Mouse (Mus musculus): ENCODE data around the gene Plcb4.

The Plcb4 gene

DNA sequence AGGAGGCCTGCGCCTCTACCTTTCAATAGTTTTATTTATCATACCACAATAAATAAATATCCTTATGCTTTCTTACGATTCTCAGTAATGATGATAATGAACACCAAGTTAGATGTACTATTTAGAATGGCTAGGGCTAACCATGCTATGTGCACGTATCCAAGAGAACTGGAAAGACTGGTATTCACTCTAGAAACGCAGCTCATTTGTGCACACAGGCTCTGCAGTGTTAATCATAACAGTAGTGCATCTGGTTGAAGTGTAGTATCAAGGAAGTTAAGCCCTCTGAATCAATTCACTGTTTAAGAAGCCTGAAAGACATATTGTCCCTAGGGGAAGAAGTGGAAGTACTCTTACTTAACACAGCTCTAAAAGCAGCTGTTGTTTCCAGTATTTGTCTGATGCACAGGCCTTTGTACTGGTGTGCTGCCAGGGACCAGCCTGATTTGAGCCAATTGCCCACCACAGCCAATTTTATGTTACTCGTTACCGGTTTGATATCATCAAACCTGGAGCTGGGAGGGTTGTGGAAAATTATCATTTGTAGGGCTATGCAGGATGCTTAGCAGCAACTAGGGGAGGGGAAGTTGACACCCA is 100.8 kb downstream of the Plcb4 start:
- DNase-seq (ENCODE audit: low spot score): no peak

DNA sequence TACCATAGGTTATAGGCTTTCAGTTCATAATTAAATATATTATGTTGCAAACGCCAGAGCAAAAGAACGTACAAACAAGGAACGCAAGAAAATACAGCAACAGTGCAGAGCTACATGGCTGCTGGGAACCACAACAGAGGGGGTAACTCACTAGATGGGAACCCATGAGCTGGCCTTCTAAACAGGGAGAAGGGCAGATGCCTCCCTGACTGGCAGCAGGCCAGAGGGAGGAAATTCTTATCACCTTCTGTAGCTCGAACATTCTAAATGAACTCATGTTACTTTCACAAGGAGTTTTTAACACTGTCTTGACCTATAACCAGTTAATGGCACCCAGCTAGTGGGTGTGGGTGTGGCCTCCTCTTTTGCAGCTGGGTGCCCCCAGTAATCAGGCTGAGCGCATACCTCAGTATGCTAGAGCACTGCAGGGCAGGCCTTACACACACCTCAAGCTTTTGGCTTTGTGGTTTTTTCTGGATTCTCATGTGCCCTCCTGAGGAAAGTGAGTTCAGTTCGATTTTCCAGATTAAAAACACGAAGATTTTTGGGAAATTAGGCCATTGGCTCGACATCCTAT is 102.5 kb downstream of the Plcb4 start:
- no peak for DNase-seq (ENCODE audit: low spot score)

DNA sequence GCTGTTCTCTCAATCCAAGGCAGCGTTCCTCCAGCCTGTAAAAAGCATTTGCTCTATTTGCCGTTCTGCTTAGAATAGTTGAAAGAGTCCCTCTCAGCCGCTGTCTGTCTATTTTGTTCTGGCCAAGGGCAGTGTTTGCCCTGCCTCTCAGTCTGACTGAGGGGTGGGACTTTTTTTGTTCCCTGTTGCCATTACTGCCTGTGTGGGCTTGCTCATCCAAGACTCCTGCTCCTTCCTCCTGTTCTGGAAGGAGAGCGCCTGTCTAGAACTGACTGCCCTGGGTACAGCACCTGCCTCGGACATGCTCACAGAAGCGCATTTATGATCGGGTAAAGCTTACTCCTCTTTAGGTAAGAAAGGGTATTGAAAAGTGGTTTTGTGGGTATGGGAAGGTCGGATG is 105.9 kb downstream of the Plcb4 start:
- no peak for DNase-seq (ENCODE audit: low spot score)

DNA sequence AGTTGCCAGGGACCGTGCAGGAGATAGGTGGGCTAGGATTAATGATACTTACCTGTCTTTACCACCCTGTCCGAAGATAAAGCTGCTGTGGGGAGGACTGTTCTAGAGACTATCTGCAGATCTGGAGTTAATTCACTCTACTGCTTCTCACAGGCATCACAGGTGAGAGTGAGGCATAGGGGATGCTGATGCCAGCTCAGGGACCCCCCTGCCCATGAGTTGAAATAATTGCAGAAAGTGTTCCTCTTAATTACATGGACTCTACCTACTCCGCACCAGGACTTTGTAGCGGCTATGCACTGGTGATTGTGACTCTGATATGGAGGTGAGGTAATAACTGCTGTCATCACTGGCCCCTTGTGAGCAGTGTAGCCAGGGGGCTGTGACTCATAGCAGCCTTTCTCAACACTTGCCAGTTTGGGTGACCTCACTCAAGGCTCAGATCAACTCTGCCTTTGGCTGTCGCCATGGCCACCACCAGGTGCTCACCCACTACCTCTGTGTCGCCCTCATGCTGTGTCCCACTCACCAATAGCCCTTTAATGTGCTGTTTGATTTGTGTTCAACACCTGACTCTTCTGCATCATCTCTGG is 107.8 kb downstream of the Plcb4 start:
- DNase-seq (ENCODE audit: low spot score): no peak

DNA sequence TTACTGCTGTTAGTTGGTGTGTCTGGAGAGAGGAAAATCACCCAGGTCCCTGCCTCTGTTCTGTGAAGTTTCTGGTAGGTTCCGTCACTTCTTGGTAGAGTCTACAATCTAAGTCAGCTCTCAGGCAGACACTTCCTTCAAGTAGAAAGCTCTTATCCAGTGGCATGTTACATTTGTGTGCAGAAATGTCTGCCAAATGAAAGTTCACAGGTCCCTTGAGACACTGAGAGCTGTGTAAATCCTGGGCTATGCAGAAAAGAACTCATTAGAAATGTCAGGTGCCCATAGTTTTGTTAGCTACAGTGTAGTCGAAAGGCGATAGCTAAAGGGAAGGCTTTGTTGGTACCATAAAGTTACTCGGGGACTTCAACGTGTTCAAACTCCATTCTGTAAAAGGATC is 108.7 kb downstream of the Plcb4 start:
- DNase-seq (ENCODE audit: low spot score): no peak

DNA sequence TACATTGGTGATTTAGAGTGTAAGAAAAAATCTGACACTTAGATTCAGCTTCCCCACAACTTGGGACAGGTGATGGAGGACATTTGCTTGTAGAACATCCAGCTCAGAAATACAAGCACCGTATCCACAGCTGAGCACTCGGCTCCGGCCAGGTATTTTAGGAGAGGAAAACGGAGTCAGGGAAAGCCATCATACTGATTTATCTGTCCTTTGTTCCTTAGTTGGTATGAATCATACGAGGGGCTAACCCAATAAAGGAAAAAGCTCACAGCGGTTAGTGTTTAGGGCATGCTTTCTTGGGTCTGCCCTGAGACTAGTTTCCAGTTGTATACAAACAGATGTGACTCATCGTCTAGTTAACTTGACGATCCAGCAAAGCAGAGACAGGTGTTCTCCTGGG is 110.9 kb downstream of the Plcb4 start:
- no peak for DNase-seq (ENCODE audit: low spot score)

DNA sequence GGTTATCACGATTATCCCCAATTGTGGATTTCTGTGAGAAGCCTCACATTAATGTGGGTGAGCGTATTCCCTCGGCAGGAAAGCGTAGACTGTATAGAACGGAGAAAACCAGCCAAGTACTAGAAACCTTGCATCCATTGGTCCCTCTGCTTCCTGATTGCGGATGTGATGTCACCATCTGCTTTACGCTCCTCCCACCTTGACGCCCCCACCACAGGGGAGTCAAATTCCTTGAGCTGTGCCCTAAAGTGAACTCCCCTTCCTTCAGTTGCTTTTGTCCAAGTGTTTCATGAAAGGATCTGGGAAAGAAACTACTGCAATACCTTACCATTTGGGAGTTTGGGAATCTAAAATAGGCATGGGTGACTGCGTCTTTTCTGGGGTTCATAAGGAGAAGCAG is 111.4 kb downstream of the Plcb4 start:
- DNase-seq (ENCODE audit: low spot score): no peak

DNA sequence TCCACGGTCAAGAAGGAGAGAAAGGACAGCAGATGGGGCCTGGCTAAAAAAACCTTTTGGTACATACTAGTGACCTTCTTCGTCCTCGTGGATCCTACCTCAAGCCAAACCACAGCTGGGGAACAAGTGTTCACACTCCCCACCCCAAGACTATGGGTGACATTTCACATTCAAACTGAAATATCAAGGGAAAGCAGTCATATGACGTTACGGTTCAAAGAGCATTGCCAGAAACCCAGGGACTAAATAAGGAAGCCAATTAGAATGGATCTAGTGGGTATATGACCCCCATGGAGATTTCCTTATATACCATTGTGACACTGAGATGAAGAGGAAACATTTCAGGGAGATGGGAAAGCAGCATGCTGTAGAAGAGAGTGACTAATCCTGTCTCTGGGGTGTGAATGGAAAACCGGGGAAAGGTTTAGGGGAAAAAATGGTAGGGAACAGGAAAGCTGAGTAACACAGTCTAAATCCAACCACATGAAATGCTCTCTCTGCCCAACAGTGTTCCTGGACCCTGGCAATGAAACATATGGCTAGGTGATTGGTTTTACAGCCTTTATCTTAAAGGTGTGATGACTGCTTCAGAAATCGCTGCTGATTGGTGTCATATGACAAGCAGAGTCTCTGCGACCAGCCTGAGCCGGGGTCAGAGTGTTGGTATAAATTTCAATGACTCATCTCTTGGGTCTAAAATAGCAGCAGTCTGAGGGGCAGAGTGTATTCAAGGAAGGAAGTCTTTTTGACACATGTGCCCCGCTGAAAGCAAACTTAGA is 114.6 kb downstream of the Plcb4 start:
- no peak for DNase-seq (ENCODE audit: low spot score)

DNA sequence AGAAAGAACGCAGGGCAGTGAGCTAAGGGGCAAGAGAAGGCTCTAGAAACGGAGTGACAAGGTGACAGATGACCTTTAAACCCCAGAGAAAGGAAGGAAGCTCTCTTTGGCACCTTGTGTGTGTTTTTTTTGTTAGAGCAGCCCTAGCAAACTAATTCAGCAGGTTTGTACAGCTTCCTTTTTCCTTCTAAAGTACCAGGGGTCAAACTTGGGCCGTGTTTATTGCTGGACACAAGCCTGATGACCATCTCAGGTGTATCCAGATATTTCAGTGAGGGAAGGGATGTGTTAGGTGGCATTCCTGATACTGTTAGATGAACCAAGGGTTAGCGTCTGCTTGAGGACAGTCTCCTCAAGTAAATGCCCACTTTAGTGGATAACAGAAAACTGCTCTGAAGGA is 116.2 kb downstream of the Plcb4 start:
- DNase-seq (ENCODE audit: low spot score): no peak

DNA sequence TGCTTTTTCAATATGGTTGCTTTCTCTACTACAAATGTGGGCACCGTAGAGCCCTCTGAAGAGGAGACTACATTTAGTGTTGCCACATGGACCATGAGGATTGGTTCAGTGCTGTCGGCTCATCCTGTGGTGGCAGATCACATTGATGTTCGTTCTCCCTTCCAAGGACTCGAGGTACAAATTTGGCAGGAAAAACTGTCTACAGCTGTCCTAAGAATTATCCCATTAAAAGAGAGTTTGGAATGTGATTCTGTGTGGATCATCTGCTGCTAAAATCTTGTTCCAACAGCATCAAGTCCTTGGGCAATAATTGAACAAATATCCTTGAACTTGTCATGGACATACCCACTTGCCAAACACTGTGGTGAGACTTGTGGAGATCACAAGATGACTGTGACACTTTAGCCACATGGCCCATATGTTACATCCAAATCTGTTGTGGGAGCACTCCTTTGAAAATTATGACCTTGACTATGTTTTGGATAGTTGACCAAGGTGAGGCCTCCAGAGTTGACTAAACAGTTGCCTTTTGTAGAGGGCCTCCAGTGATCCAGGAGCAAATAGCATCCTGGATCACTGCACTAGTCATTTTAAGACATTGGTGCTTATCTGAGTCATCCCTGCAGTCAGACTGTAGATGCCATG is 117.4 kb downstream of the Plcb4 start:
- DNase-seq (ENCODE audit: low spot score): no peak

DNA sequence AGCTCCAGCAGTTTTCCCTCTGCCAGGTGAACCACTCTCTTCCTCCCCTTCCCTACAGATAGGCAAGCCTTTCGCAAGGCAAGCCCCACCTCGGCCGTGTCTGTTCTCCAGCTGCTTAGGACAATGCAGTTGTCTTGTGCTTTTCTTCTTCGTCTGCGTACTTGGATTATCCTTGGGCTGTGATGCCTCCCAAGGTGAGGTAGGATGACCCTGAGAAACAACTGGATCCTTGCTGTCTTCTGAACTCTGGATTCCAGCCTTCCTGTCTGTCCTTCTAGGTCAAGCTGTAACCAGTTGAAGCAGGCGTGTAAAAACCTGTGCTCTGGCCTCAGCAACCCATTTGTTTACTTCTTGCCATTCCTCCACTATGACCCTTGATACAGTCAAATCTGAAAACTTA is 122.6 kb downstream of the Plcb4 start:
- DNase-seq (ENCODE audit: low spot score): no peak

DNA sequence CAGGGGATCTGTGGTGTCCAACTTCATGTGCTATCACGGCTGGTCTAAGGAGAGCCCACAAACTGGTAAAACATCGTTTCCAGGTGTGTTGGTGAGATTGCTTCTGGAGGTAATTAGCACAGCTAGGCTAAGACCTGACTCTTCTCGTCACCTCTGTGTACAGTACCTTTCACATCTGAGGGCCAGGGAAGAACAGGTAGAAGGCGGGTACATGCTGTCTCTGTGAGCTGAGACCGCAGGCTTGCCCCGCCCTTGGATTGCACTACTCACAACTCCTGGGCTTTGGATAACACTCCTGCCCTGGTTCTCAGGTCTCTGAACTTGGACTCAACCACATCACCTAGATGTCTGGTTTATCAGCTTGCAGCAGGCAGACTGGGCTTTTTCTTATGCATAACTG is 128.6 kb downstream of the Plcb4 start:
- no peak for DNase-seq (ENCODE audit: low spot score)

DNA sequence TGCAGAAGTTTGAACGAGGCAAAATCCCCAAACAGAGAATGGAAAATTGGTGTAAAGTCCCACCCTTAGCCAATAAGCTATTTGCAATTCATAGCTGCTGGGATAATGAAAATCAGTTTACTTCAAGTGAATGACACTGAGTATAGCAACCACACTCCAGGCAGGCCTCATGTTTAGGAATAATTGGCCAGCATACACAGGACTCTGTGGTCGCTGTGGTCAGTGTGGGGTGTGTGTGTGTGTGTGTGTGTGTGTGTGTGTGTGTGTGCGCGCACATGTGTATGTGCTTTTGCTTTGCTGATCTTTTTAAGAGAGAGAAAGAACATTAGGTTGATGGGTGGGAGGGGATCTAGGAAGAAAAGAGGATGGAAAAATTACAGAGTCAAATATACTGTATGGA is 134.1 kb downstream of the Plcb4 start:
- DNase-seq (ENCODE audit: low spot score): no peak

DNA sequence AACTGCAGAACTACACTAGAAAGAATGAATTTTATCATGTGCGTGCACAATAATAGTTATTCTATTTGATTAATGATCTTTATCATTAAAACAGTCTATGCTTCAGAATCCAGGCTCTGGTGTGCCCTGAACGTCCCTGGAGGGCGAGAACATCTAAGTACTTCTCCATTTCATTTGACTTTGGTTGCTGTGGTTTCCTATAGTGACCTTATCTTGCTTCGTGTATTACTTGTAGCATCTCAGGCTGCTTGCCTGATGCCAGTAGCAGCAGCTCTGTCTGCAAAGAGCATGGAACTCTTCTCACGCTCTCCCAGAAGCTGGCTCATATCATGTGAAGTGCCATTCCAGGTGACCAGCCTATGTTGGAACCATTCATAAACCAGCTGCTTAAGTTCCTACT is 137.9 kb downstream of the Plcb4 start:
- DNase-seq (ENCODE audit: low spot score): no peak

DNA sequence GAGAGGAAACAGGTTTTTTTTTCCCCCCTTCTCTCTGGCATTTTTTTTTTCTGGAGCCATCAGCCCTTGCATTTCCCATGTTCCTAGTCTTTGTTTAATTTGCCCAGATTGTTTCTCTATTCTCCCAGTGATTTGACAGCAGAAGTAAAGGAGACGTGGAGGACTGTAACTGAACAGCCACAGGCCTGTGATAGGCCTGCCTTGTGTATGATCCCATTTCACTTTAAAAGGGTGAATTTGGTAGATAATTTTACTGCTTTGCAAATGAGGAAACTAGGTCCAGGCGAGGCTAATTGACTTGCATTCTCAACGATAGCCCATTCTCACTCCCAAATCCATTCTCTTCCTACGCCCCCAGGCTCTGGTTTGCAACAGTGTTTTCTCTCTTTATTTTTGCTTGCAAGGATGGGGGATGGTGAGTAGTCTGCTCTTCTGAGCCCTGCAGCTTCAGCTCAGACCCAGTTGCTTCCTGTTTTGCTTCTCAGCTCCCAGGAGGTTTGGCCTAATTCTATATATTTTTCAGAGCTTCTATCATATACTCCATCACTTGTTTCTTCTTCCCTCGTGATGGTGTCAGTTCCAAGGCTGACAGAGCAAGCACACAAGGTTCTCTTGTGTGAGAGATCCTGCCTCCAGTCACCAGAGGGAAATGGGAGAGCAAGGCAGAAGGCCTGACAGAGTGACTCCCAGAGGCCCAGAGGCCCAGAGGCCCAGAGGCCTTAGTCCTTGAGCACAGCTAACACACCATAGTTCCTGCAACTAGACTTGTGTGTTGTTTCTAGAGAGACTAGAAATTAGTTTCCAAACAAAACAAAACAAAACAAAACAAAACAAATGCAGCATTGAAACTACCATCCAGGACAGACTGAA is 139.1 kb downstream of the Plcb4 start:
- DNase-seq (ENCODE audit: low spot score): no peak

DNA sequence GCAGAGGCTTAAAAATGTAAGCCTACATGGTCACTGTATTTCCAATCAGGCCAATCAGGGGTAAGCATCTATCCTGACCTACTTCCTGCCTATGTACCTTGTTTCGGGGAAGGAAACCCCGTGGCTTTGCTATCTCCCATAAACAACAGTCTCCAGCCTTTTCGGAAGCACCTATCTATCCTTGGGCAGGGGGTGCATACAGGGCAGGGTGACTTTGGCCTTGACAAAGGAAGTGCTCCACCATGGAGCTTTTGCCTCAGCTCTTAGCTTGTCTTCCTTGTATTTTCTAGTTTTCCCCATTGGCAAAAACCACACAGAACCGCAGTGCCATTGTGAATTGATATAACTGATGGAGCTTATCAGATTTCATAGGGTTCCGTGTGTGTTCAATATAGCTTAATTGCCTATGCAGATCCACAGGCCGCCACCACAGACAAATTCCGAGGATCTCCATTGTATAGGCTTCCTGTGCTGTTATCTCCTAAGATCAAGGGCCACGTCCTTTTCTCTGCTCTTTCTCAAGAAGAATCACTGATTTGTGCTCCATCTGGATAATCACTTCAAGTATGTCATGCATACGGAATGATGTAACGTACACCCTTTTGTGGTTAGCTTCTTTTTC is 140.4 kb downstream of the Plcb4 start:
- no peak for DNase-seq (ENCODE audit: low spot score)

DNA sequence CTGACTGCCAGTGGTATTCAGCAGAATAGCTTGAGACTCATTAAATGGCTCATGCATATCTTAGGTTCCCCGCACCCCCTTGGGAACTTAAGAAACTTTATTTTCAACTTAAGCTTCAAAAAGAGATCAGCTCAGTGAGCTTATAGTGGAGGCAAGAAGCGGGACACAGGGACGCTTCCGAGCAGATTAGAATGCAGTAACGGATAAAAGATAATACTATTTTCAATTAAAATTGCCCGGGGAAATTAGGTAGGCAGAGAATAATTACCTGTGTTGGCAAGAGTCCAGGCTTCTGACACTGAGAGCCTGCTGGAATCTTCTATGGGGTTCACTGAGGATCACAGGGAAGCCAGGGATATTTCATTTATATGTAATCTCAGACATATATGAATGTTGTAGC is 141.6 kb downstream of the Plcb4 start:
- no peak for DNase-seq (ENCODE audit: low spot score)

DNA sequence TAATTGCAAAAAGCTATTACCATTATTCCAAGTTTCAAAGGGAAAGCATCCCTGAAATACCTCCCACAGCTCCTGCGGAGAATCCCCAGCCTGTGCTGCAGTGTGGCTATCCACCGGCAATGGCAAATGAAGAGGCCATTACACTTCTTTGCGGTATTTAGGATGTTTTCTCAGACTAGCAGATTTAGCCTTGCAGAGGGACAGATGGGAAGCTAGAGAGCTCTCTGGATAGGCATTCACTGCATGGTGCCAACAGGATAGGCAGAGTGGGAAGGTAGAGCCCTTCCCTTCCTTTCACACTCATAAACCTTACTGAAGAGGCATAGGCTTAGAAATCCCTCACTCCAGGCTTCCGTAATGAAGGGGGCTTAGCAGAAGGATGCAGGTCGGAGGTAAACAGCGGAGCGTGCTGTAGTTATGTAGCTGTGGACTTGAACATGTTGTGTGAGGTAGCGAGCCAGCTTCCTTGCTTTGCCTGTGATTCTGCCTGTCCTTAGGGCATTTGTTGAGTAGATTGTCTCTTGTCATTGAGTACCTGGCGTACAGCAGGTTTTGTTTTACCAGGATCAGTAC is 144.2 kb downstream of the Plcb4 start:
- no peak for DNase-seq (ENCODE audit: low spot score)

DNA sequence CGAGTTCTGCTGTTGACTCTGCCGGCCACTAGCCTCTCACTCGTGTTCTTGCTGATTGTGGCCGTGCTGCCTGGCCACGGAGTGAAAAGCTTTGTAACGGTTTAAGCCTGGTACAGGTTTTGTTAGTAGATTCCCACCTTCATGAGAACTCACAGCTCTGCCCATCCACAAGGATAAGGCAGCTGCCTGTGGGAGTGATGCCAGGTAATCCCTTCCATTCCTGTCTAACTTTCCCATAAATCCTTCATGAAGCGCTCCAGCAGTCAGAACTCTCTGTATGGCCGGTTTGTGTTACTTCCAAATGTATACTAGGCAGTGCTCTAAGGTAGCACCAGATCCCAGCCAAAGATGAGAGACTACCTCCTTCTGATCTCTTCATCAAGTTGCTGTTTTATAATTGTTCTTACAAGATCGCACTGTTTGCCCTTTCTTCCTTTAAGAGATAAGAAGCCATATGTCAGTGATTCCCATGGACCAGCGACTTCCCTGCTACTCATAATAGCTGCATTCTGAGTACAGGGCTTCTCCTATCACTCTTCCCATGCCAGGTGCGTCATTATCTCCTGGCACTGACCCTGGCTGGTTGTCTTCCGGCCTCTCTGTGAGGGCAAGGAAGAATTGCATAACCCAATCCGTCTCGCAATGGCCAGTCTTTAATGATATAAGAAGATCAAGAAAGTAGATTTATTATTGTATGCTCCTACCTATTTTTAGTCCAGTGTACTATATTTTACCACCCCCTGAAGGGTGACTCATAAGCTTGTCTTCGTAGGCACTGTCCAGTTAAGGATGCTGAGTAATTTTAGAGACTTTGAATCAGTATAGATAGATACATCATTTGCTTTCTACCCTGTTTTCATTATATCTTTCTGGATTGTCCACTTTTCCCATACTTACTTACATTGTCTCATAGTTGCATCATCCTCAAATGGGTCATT is 147.2 kb downstream of the Plcb4 start:
- no peak for DNase-seq (ENCODE audit: low spot score)

DNA sequence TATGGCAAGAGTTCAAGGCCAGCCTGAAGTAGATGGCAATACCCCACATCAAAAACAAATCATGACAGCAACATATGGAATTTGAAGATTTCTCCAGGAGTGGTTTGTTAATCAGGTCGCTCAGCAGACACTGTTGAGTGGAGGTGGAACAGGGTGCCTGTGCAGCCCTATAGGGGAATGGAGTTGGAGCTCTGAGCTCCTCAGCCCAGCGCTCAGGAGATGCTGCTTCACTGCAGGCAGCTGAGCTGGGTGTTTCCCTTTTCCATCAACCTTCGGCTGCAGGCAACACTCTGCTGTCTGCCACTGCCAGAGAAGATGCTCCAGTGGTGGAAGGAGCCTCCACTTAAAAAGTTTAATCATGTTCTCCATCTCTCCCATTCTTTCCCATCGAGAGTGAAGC is 149.5 kb downstream of the Plcb4 start:
- DNase-seq (ENCODE audit: low spot score): no peak
